Mouse (Mus musculus): ENCODE results near the gene Zfp977. TPM values are rescaled to one million over a fixed set of nuclear protein-coding genes. Genes with fewer than 3 reads are reported as not detected.
"Not testable (repeated sequence)": the region's sequence is repeated elsewhere in the genome, so short reads cannot be mapped to it uniquely, and the experiment has no call there.

Gene Zfp977
- polyA plus RNA-seq (2012; ENCODE audit: insufficient read depth, insufficient read length, missing spikeins): 0.96 and 1.3 TPM in 2 replicates

DNA sequence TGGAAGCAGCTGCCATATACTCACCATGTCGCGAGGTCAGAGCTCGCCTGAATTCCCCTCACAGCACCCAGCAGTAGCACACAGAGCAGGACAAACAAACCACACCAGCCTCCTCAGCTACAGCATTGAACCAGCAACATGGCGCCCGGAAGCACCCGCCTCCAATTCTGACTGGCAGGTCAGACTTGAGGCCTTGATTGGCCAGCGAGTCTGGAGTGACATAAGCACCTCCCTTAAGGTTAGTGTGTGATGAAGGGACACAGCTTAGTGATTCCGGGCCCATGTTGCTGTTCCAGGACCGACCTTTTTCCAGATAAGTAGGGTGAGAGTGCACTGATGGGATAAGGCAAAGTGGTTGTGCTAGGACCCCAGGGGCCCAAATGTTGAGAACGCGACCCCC lies at the start of gene Zfp977:
Gene Zfp977 (minus strand): TSS at position 135 of the 400 bp plus-strand sequence.
- H3K4me3 ChIP-seq (ENCODE audit: insufficient read depth, low read depth, low read length); H3K4me1 ChIP-seq (ENCODE audit: control insufficient read depth, insufficient read depth, insufficient read length, low read length); H3K27ac ChIP-seq (replicated peaks; ENCODE audit: low read depth, low read length): not testable (repeated sequence)

GRCm38 (mm10) chr7:42631031-42631430 lies 38.7 kb upstream of the Zfp977 start:
- not testable (repeated sequence) for H3K4me3 ChIP-seq (ENCODE audit: insufficient read depth, low read depth, low read length); H3K27ac ChIP-seq (replicated peaks; ENCODE audit: low read depth, low read length); H3K4me1 ChIP-seq (ENCODE audit: control insufficient read depth, insufficient read depth, insufficient read length, low read length)

DNA sequence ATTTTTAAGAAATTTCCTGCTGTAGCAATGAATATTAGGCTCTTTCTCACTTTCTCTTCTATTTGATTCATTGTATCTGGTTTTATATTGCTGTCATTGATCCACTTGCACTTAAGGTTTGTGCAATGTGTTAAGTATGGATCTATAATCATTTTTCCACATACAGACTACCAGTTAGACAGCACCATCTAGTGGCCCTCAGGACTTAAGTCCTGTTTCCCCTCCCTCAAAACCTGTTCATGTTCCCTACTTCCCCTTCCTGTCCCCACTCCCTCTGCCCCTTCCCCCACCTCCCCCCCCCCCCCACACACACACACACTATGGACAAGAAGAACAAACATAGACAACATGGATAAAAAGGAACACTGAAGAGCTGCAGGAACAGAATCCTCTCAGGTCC lies 3.3 kb upstream of the Zfp977 start:
- not testable (repeated sequence) for H3K4me1 ChIP-seq (ENCODE audit: control insufficient read depth, insufficient read depth, insufficient read length, low read length); H3K4me3 ChIP-seq (ENCODE audit: insufficient read depth, low read depth, low read length); H3K27ac ChIP-seq (replicated peaks; ENCODE audit: low read depth, low read length)

GRCm38 (mm10) chr7:42591311-42591710 lies 1.0 kb downstream of the Zfp977 start:
- not testable (repeated sequence) for H3K27ac ChIP-seq (replicated peaks; ENCODE audit: low read depth, low read length)

DNA sequence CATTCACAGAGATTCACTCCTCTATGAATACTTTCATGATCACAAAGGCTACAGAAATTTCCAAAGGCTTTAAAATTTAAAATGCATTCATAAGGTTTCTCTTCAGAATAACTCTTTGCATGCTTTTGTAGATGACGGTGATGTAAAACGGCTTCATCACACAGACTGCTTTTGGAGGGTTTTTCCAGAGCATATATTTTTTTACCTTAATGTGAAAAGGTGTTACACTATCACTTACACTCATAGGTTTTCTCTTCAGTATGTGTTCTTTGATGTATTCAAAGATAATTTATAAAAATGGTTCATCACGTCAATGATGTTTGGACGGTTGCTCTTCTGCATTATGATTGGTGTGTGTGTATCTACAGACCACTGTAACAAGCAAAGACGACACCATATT lies 13.9 kb downstream of the Zfp977 start, which contains the start of gene Gm21028:
Gene Gm21028 (minus strand): TSS at position 101 of the 400 bp plus-strand sequence.
- no peak within 1 kb of the TSS for H3K4me3 ChIP-seq (ENCODE audit: insufficient read depth, low read depth, low read length)
- no peaks in the 10 kb centered on the region for H3K4me1 ChIP-seq (ENCODE audit: control insufficient read depth, insufficient read depth, insufficient read length, low read length)
- H3K27ac ChIP-seq (replicated peaks; ENCODE audit: low read depth, low read length): no peak within 1 kb of the TSS

More at GRCm38 (mm10) chr7:42591311-42591710, 1.0 kb downstream of the Zfp977 start:
- H3K4me3 ChIP-seq (ENCODE audit: insufficient read depth, low read depth, low read length); H3K4me1 ChIP-seq (ENCODE audit: control insufficient read depth, insufficient read depth, insufficient read length, low read length): not testable (repeated sequence)

DNA sequence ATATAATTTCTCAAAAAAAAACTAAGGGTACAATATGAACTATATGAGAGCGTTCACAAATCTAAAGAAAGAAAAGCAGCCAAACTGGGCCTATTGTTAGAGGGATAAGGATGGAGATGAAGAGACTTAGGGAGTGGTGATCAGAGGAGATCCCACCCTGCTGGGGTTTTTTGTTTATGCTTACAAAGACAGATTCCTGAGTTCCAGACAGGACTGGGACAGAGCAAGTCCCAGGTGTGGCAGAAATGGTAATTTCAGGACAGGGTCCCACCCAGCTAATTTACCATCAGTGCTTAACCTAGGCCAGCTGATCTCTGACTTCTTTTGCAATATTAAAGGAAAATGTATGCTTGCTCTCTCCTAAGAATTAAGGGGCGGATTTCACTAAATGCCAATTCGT lies 40.6 kb downstream of the Zfp977 start:
- Histone ChIP-seq H3K4me3 (ENCODE audit: insufficient read depth, low read depth, low read length) (no peak overlapping the region), H3K4me1 (ENCODE audit: control insufficient read depth, insufficient read depth, insufficient read length, low read length) (no peaks in the 10 kb centered on the region), H3K27ac (replicated peaks; ENCODE audit: low read depth, low read length) (no peak overlapping the region)

Other genes with a start within 250 kb of the Zfp977 start
- gene 4933421I07Rik, start 144.4 kb downstream of the Zfp977 start, polyA plus RNA-seq (2012; ENCODE audit: insufficient read depth, insufficient read length, missing spikeins): not detected in 2 replicates
- gene Zfp141, start 86.8 kb downstream of the Zfp977 start, polyA plus RNA-seq (2012; ENCODE audit: insufficient read depth, insufficient read length, missing spikeins): 2.8 and 2.9 TPM in 2 replicates
- not detected in 2 replicates for gene Gm21028, start 14.0 kb downstream of the Zfp977 start, polyA plus RNA-seq (2012; ENCODE audit: insufficient read depth, insufficient read length, missing spikeins)
- gene Zfp976, start 50.0 kb upstream of the Zfp977 start, polyA plus RNA-seq (2012; ENCODE audit: insufficient read depth, insufficient read length, missing spikeins): 1.1 and 1.7 TPM in 2 replicates
- 2.4 and 3.0 TPM in 2 replicates for gene Zfp975, start 100.2 kb upstream of the Zfp977 start, polyA plus RNA-seq (2012; ENCODE audit: insufficient read depth, insufficient read length, missing spikeins)
- gene Gm17067, start 134.5 kb upstream of the Zfp977 start, polyA plus RNA-seq (2012; ENCODE audit: insufficient read depth, insufficient read length, missing spikeins): 1.3 and 2.5 TPM in 2 replicates
- not detected in 2 replicates for gene Vmn2r62, start 201.0 kb upstream of the Zfp977 start, polyA plus RNA-seq (2012; ENCODE audit: insufficient read depth, insufficient read length, missing spikeins)

All from brown adipose tissue, adult 24 weeks (tissue).